Mouse (Mus musculus) C3H10T1/2 (cell line): ENCODE data around the gene Olfr697. TPM values are rescaled to one million over a fixed set of nuclear protein-coding genes. Genes with fewer than 3 reads are reported as not detected.

Source experiments
- polyA plus RNA-seq, 2 experiments: library from polyadenylated mRNA; unstranded; fragments of >200 nt; fragmentation: generic; extraction: Trizol; gene quantifications; one replicate each; pipeline ENCODE4 v1.2.1; 2012; ENCODE audit warnings: missing spikeins in 2 of 2

Olfr697 gene
- polyA plus RNA-seq: not detected

DNA sequence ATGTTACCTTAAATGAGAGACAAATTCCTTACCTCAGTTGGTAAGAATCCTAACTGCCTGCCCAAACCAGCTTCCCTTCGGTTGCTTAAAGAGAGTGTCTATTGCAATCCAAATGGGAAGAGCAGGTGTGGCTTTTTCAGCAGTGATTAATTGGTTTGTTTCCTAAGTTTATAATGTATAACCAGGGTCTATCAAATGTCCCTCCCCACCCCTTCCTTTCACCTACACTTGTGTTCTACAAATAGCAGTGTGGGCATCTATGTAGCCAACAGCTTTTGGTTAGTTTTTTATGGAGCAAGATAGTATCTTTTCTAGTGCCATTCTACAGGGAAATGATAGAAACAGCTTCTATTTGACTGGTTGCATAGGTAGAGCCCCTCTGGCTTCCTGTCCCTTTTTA, at the start of gene Olfr697:
Gene Olfr697, minus strand, starts transcription at position 101 of the 400 bp plus-strand sequence.

DNA sequence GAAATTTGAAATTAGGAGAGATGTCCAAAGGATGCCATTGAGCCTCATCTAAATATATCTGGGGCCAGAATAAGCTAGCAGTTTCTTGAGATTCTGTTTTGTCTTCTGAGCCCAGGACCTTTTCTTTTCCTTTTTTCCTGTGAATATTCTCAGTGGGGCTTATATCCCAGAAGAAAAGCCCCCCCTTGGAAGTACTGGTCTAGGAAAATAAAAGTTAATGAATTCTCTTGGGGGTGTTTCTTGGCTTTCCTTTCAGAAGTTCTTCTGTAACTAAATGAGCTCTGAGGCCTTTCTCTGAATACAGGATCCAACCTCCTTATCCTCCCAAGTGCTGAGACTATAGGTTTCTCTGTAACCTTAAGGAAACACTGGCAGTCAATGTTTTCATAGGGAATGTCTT, 13.1 kb upstream of the Olfr697 start, which contains the start of gene Olfr698:
Gene Olfr698, minus strand, starts transcription at position 101 of the 400 bp plus-strand sequence.

DNA sequence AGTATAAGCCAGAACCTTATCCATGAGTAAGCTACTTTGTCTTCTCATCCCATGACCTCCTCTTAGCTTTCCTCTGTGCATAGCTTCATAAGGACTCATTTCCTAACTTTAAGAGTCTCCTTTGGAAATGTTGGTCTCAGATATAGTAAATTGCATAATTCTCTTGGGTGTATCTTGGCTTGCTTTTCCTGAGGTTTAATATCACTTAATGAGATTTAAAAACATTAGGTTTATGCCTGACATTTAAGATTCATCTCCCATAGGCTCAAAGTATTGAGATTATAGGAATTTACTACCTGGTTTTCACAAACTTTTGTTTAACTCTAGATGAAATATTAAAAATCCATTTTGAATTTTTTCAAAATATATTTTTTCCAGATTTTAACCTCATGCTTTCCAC, 25.9 kb downstream of the Olfr697 start, which contains the start of gene Olfr695:
Gene Olfr695, minus strand, starts transcription at position 101 of the 400 bp plus-strand sequence.

DNA sequence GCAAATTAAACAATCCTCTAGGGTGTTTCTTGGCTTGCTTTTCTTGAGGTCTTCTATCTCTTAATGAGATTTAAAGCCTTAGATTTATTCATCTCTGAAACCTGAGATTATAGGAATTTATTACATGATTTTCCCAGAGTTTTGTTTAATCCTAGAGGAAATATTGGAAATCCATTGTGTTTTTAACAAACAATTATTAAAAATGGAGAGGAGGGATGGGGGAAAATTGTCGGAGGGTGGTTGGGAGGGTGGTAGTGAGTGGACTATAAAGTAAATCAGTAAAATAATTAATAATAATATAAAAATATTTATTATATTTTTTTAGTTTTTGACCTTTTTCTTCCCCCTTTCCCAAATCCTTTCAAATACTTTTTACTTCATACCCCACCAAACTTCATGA, 50.5 kb downstream of the Olfr697 start, which contains the start of gene Olfr694:
Gene Olfr694, minus strand, starts transcription at position 101 of the 400 bp plus-strand sequence.

Other genes with a start within 250 kb of the Olfr697 start
- gene Olfr693, start 61.9 kb downstream of the Olfr697 start, polyA plus RNA-seq: not detected
- gene Olfr694, start 50.6 kb downstream of the Olfr697 start, polyA plus RNA-seq: not detected
- not detected for gene Olfr695, start 26.0 kb downstream of the Olfr697 start, polyA plus RNA-seq
- gene Olfr698, start 13.0 kb upstream of the Olfr697 start, polyA plus RNA-seq: not detected
- gene Olfr699, start 50.8 kb upstream of the Olfr697 start, polyA plus RNA-seq: not detected
- not detected for gene Olfr700, start 66.4 kb upstream of the Olfr697 start, polyA plus RNA-seq
- not detected for gene Olfr701, start 71.7 kb upstream of the Olfr697 start, polyA plus RNA-seq
- gene Olfr702, start 91.5 kb upstream of the Olfr697 start, polyA plus RNA-seq: not detected
- not detected for gene Olfr703, start 100.9 kb upstream of the Olfr697 start, polyA plus RNA-seq
- not detected for gene Olfr704, start 120.7 kb upstream of the Olfr697 start, polyA plus RNA-seq
- not detected for gene Olfr705, start 134.4 kb upstream of the Olfr697 start, polyA plus RNA-seq
- gene Olfr706, start 145.7 kb upstream of the Olfr697 start, polyA plus RNA-seq: not detected
- gene Olfr707, start 158.8 kb upstream of the Olfr697 start, polyA plus RNA-seq: not detected
- not detected for gene Olfr1532-ps1, start 165.6 kb upstream of the Olfr697 start, polyA plus RNA-seq
- not detected for gene Olfr709-ps1, start 189.8 kb upstream of the Olfr697 start, polyA plus RNA-seq
- not detected for gene Olfr710, start 205.9 kb upstream of the Olfr697 start, polyA plus RNA-seq
- not detected for gene Olfr6, start 221.5 kb upstream of the Olfr697 start, polyA plus RNA-seq
- not detected for gene Olfr711, start 233.0 kb upstream of the Olfr697 start, polyA plus RNA-seq